Mouse (Mus musculus) cortical plate, adult 2 months (tissue): ENCODE results near the gene Smg6.

Source experiments
- CTCF ChIP-seq: fragments of 200-500 bp; IDR thresholded peaks from 2 replicates; pipeline ENCODE4 v1.5.1; 2011; ENCODE audit warnings: mild to moderate bottlenecking, control low read depth, low read length; ENCODE audit not compliant: insufficient read depth; ENCODE audit errors: extremely low read depth
- POLR2A ChIP-seq: fragments of 200-500 bp; IDR thresholded peaks from 2 replicates; pipeline ENCODE4 v1.6.1; 2011; ENCODE audit warnings: mild to moderate bottlenecking, low read length, control low read depth; ENCODE audit not compliant: insufficient read depth; ENCODE audit errors: extremely low read depth

DNA sequence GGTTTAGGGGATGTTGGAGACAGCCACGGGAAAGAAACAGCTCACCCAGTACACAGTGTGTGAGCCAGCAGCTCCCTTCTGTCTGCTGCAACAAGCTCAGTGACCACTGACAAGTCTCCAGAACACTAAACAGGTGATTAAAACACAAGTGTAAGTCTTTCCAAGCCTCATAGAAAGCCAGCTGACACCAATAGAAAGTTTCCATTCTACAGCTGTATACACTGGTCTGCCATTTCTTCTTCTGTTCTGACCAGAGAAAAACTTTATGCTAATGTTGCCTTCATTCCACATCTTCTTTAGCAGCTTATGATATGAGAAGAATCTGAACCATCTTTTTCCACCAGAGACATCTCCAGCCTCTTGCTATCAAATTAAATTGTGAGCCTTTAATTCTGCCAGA is 195.7 kb downstream of the Smg6 start:
- TF ChIP-seq CTCF (no peak), POLR2A (no peak)
